ENCODE assay signal across 18 mouse cellular contexts in genomic region chr9:87755621-87756020, GRCm38 (mm10). TPM values are rescaled to one million over a fixed set of nuclear protein-coding genes. Genes with fewer than 3 reads are reported as not detected.
"Had no signal": no experiment of that assay in that cellular context is flagged by ENCODE, and none has a peak within 500 bp of the region (broad histone marks: within the 10 kb centered on the region; RNA-seq: fewer than 3 reads in every experiment).

No protein-coding gene starts in this region.

- H3K27me3 ChIP-seq: neural tube, embryonic 15.5 days; stomach, embryonic 15.5 days had no signal

- H3K4me1 ChIP-seq: neural tube, embryonic 15.5 days; stomach, embryonic 15.5 days had no signal

- H3K9ac ChIP-seq: neural tube, embryonic 15.5 days; stomach, embryonic 15.5 days had no signal

- H3K9me3 ChIP-seq: neural tube, embryonic 15.5 days; stomach, embryonic 15.5 days had no signal

- H3K4me3 ChIP-seq: neural tube, embryonic 15.5 days; stomach, embryonic 15.5 days had no signal

- DNase-seq: retina, postnatal 1 day; right cerebral cortex, adult 18-20 months; right cerebral cortex, postnatal 14 days; right cerebral cortex, postnatal 25 days; right cerebral cortex, postnatal 4 days; spleen, adult 18-20 months; thymus, adult 18-20 months; thymus, adult 2 months; thymus, postnatal 14 days; thymus, postnatal 25 days; thymus, postnatal 36 days; thymus, postnatal 4 days had no signal

- H3K36me3 ChIP-seq: neural tube, embryonic 15.5 days; stomach, embryonic 15.5 days had no signal

- H3K4me2 ChIP-seq: neural tube, embryonic 15.5 days; stomach, embryonic 15.5 days had no signal

- H3K27ac ChIP-seq: neural tube, embryonic 15.5 days; stomach, embryonic 15.5 days; stomach, postnatal 0 days had no signal

RNA-seq across cellular contexts. Expression of gene Tbx18, which starts 24.6 kb away (rescaled TPM):
- total RNA-seq: neutrophil, adult 5-6 weeks had no signal
- polyA plus RNA-seq: small intestine, adult 2 months; spleen, adult 2 months had no signal
